8 mouse cellular contexts compared by ENCODE assay signal in the genomic region with DNA sequence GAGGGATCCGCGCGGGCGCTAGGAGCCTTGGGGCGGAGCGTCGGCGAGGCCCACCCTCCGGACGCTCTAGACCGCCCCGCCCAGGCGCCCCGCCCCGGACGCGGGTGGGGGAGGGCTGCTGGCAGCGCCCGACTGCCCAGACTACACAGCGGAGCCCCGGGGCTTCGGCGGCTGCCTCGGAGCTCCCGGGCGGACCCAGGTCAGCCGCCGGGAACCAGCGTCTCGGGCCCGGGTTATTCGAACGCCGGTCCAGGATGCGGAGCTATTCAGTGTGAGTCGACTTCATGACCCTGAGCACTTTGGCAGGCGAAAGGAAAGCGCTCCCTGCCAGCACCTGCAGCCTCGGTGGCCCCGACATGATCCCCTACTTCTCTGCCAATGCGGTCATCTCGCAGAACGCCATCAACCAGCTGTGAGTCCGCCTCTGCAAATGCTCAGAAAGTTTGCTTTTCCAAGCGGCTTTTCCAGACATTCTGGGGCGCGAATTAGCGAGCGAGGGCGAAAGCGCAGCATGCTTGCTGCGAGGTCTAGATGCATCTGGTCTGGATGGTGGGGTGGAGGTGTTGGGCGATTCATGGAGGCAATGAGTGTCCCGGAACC.
A peak's percentile ranks its signal among the peaks of the same experiment; 100 is the strongest.
DNase-seq lines count a peak whose midpoint lies in the region; ATAC-seq lines count a peak whose summit lies in the region.

No protein-coding gene starts in this region.

- peak; percentile 25 for DNase-seq in MEL-GATA-1-ER (ENCODE audit: extremely low read depth, low read depth)
- peak; percentile 66 for DNase-seq in cerebellum, adult 8-10 months
- peak; percentile 68 for DNase-seq in forelimb bud, embryonic 11.5 days (ENCODE audit: low read depth, low spot score)
- peak; percentile 82 for DNase-seq in layer of hippocampus, adult 9-11 months
- DNase-seq in ovary, adult 18-20 months (ENCODE audit: low spot score), result peak; percentile 85
- DNase-seq in thymus, postnatal 0 days (ENCODE audit: low spot score), result peak; percentile 92

- under 1% methylated on average over 51 of the region's 54 CpGs for WGBS in lung, embryonic 16.5 days

- peak; percentile 80 to 93 for ATAC-seq in hematopoietic stem cell, adult 5-6 weeks (replicated peaks in 1 of 2; ENCODE audit: insufficient read depth in 1 of 2, low FRiP score in 2 of 2, low TSS enrichment in 1 of 2, low read depth in 1 of 2, poor library complexity in 2 of 2, severe bottlenecking in 2 of 2)
- ATAC-seq in lung, embryonic 16.5 days (ENCODE audit: low read depth), result peak; percentile 100

- no peaks in the 10 kb centered on the region for H3K9me3 ChIP-seq in lung, embryonic 16.5 days (ENCODE audit: control insufficient read depth, low read length)

- H3K27me3 ChIP-seq in lung, embryonic 16.5 days (ENCODE audit: control insufficient read depth, insufficient read depth, low read depth, low read length), result no peaks in the 10 kb centered on the region

- no peaks in the 10 kb centered on the region for H3K36me3 ChIP-seq in lung, embryonic 16.5 days (ENCODE audit: control insufficient read depth, insufficient read depth, low read length)

- H3K27ac ChIP-seq in lung, embryonic 16.5 days (ENCODE audit: low read length), result peak overlapping the region; percentile 80

- H3K9ac ChIP-seq in lung, embryonic 16.5 days (ENCODE audit: low read length), result peak overlapping the region; percentile 84

- peak overlapping the region; percentile 57 for H3K4me2 ChIP-seq in lung, embryonic 16.5 days (ENCODE audit: low read depth, low read length)

- H3K4me3 ChIP-seq in lung, embryonic 16.5 days (ENCODE audit: low read length), result peak overlapping the region; percentile 81

- H3K4me1 ChIP-seq in lung, embryonic 16.5 days (replicated peaks; ENCODE audit: control insufficient read depth, insufficient read depth, low read length), result peaks cover 6% of the 10 kb centered on the region; the same call in 1 of the 2 replicates

Comparison
In these comparisons a context has a peak if more than half of its experiments do, and no peak if none do; other contexts are left out.
1. Peak in every context shown above with its lines: DNase-seq, ATAC-seq, H3K4me3 ChIP-seq and H3K27ac ChIP-seq.
2. DNase-seq: peak in every context shown above with its lines; median percentile 92 in thymus, postnatal 0 days; 85 in ovary, adult 18-20 months; 82 in layer of hippocampus, adult 9-11 months; 68 in forelimb bud, embryonic 11.5 days; 66 in cerebellum, adult 8-10 months; 25 in MEL-GATA-1-ER.